Mouse (Mus musculus) urinary bladder, adult 2 months (tissue): ENCODE results near the gene 4930415O20Rik. TPM values are rescaled to one million over a fixed set of nuclear protein-coding genes. Genes with fewer than 3 reads are reported as not detected.

Experiments used
- DNase-seq: peaks from one replicate; pipeline ENCODE4 v3.0.0; 2022; ENCODE audit warnings: low spot score
- polyA plus RNA-seq: library from polyadenylated mRNA; depleted of rRNA; stranded (reverse); fragments of >200 nt; gene quantifications from 2 replicates; pipeline ENCODE4 v1.2.3, GENCODE M21; 2012; rRNA removed

Gene 4930415O20Rik
- polyA plus RNA-seq, 1 experiment, result not detected

DNA sequence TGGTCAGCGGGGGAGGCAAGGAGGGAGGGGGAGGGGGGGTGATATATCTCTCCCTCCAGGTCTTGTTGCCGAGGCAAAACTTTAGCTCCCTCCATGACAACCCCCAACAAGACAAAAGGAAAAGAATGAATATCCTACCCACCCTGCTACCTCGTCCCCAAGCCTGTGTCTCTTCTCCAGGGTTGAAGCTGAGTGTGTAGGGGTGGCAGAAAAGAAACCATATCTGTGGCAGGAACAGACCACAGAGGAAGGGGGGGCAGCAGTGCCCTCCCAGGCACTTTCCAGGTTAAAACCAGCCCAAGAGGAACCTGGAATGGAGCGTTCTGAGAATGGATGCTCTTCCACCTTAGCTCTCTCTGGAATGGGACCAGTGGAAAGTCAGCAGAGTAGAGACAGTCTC is 59.7 kb downstream of the 4930415O20Rik start, which contains the start of gene Cacnb3:
Gene Cacnb3 (plus strand): TSS at position 301 of the 400 bp plus-strand sequence.
- DNase-seq, result no peak

DNA sequence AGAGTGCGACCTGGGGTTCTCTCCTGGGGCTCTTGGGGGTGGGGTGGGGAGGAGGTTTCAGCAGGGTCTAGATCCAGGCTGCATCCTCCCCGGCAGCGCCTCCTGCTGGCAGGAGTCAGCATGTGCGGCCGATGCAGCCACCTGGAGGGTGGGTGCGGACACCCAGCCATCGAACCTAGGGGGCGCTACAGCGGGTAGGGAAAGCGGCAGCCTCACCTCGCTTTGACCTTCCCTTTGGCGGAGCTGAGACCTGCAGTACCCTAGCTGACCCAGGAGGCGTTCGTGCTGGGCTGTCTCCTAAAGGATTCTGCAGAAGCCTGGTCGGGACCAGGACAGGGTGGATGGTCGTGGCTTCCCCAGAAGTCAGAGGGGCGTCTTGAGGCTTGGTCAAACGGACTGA is 60.7 kb downstream of the 4930415O20Rik start:
- DNase-seq, result no peak

DNA sequence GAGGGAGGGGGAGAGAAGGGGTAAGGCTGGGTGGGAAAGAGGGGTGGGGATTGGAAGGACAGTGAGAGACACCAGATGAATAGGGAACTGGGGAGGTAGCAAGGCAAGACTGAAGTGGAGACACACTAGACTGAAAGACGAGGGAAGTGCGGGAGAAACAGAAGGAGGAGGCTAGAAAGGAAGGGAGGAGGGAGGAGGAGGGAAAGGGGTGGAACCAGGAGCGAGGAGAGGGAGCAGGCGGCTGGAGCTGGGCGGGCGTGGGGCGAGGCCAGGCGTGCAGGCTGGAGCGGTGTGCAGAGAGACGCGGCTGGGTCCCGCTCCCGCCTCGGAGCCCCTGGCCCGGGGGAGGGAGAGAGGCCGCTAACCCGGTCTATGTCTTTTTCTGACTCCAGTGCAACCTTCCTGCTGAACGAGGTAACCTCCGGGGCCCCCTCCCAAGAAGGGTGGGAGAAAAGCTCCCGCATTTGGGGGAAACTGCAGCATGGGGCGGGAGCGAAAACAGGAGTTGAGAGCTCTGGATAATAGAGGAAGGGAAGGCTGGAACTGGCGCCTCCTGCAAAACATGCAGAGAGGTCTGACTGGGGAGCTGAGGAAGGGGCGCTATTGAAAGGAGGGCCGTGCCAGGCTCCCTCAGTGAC is 61.4 kb downstream of the 4930415O20Rik start:
- no peak for DNase-seq

GRCm38 (mm10) chr15:98632921-98633320 is 62.1 kb downstream of the 4930415O20Rik start:
- no peak for DNase-seq

DNA sequence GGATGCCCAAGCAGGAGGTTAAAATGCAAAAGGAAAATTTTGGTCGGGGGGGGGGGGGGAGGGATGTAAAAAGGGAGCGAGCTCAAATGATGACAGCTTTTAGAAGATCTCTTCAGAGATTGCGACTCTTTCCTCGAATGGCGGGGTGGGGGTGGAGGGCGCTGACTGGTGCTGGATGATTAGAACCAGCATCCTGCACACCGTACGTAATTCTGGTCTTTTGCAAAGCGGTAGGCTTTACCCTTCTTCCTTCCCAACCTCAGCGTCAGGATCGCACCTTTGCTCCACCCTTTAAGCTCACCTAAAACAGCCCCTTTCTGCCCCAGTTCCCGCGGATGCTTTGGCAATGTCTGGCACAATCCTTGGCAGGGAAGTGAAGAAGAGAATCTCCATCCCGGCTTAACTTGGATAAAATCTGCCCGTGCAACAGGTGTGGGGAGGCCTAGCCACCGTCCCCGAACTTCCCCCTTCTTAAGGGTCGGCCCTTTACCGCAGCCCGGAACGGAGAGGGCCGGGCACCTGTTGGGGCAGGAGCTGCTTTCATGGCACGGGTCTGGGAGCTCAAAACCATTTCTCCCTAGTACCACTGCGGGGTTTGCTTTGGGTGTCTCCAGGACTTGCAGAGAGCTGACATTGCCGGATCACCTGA is 63.1 kb downstream of the 4930415O20Rik start:
- DNase-seq, result no peak

DNA sequence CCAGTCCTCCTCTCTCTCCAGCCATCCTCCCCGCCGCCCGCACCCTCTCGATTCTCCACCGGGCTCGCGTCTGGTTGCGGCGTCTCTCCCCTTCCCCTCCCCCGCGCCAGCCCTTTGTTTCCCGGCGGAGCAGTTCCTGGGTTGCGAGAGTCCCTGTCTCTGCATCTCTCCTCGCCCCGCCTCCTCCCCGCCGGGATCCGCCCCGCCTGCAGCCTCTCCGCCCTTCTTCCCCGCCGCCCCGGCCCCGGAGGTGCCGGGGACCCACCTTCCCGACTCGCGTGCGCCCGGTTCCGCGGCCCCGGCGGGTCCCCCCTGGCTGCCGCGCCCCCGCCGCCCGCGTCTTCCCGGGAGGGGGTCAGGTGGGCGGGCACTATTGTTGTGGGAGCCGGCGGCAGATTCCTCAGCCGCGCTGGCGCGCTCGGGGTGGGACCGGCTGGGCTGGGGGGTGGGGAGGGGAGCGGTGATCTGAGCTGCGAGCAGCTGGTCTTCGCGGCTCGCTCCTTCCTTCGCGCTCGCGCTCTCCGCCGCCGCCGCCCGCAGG is 63.8 kb downstream of the 4930415O20Rik start:
- peak; percentile 66 for DNase-seq

DNA sequence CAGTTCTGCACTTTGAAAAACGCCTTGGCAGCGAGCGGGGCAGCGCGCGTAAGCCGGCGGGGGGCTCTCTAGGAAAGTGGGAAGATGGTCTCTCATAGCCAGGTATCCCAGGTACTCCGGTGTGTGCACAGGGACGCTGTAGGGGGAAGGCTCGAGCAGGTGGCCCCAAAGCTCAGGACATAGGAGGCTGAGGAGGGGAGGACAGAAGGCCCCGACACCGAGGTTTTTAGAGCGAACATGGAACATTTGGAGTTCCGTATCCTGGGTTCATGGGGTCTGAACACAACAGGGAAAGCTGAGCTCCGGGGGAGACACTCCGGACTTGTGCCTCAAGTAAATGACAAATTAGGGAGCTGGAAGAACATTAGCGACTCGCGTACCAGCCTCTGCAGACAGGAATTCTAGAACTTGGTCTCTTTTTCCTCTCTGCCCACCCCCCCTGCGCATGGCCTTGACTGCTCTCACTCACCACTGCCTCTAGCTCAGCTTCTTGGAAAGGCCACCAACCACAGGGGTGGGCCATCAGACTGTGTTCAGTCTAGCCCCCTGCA is 64.6 kb downstream of the 4930415O20Rik start:
- DNase-seq, result no peak

- no peak for DNase-seq
Measured at GRCm38 (mm10) chr15:98636517-98636916, 65.7 kb downstream of the 4930415O20Rik start.

GRCm38 (mm10) chr15:98637155-98637554 is 66.4 kb downstream of the 4930415O20Rik start:
- DNase-seq, result no peak

Other genes with a start within 250 kb of the 4930415O20Rik start
- gene Olfr284, start 230.0 kb upstream of the 4930415O20Rik start, polyA plus RNA-seq, result not detected in 2 replicates
- not detected in 2 replicates for gene Olfr283, start 190.1 kb upstream of the 4930415O20Rik start, polyA plus RNA-seq
- not detected in 2 replicates for gene Olfr282, start 139.8 kb upstream of the 4930415O20Rik start, polyA plus RNA-seq
- gene Olfr281, start 118.4 kb upstream of the 4930415O20Rik start, polyA plus RNA-seq, result not detected in 2 replicates
- 0.01 TPM in 1 of 2 replicates, not detected in the other for gene OR5BS1P, start 101.1 kb upstream of the 4930415O20Rik start, polyA plus RNA-seq
- not detected in 2 replicates for gene Lalba, start 88.3 kb upstream of the 4930415O20Rik start, polyA plus RNA-seq
- gene Olfr279, start 78.6 kb upstream of the 4930415O20Rik start, polyA plus RNA-seq, result not detected in 2 replicates
- gene Kansl2, start 36.7 kb upstream of the 4930415O20Rik start, polyA plus RNA-seq, result 38.2 and 42.7 TPM in 2 replicates
- gene Ccnt1, start 81 bp upstream of the 4930415O20Rik start, polyA plus RNA-seq, result 14.3 and 16.4 TPM in 2 replicates
- 43.2 and 53.3 TPM in 2 replicates for gene Adcy6, start 39.1 kb downstream of the 4930415O20Rik start, polyA plus RNA-seq
- 75.2 and 79.8 TPM in 2 replicates for gene Cacnb3, start 59.8 kb downstream of the 4930415O20Rik start, polyA plus RNA-seq
- 34.0 and 45.1 TPM in 2 replicates for gene Ddx23, start 91.9 kb downstream of the 4930415O20Rik start, polyA plus RNA-seq
- 2.1 and 3.0 TPM in 2 replicates for gene Rnd1, start 106.5 kb downstream of the 4930415O20Rik start, polyA plus RNA-seq
- 3.1 and 4.5 TPM in 2 replicates for gene Ccdc65, start 137.2 kb downstream of the 4930415O20Rik start, polyA plus RNA-seq
- 11.7 and 15.9 TPM in 2 replicates for gene Fkbp11, start 157.2 kb downstream of the 4930415O20Rik start, polyA plus RNA-seq
- gene Arf3, start 192.2 kb downstream of the 4930415O20Rik start, polyA plus RNA-seq, result 74.0 and 79.1 TPM in 2 replicates
- 4.0 and 6.8 TPM in 2 replicates for gene Wnt10b, start 207.1 kb downstream of the 4930415O20Rik start, polyA plus RNA-seq
- 0.04 and 0.09 TPM in 2 replicates for gene Wnt1, start 218.9 kb downstream of the 4930415O20Rik start, polyA plus RNA-seq
- 0.04 and 0.08 TPM in 2 replicates for gene Ddn, start 238.5 kb downstream of the 4930415O20Rik start, polyA plus RNA-seq